Mouse (Mus musculus) testis, postnatal 10 days (tissue): Measurements from ENCODE around the gene Gabrb2.

Source experiments
- DNase-seq: peaks from one replicate; pipeline ENCODE4 v3.0.0; 2021; ENCODE audit warnings: low spot score

The Gabrb2 gene

DNA sequence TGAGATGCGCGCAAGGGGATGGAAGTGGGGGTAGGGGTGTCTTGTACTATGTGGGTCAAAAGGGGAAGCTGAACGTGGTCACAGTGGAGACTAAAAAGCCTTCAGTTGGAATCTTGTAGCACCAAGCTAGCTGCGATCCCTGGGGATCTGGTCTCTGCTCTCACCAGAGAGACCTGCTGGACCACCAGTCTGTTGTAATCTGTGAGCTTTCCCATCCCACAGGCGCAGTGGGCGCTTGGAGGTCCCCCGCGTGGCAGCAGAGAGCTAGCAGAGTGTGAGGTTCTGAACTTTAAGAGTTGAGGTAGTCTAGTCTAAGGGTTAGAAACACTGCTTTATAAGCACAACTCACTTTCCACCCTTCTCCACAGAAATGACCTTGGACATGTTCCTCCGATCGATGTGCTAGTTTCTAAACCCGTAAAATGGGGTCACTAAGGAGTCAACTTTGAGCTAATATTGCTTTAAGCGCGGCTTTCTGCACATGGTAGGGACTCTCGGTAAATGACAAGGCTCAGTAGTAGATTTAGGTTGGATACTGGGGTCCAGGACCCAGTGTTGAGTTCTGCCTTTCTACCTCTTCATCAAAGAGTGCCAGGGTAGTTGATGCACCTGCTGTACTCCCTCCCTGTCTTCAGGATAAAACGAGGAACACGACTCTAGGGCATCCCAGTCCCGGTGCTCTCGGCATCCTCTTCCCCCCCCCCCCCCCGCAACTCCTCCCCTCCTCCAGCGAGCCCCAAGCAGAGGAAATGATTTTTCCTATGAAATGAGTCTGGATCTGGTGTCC lies at the start of gene Gabrb2:
Gene Gabrb2 (plus strand): TSS at position 762 of the 787 bp plus-strand sequence.
- DNase-seq: no peak

DNA sequence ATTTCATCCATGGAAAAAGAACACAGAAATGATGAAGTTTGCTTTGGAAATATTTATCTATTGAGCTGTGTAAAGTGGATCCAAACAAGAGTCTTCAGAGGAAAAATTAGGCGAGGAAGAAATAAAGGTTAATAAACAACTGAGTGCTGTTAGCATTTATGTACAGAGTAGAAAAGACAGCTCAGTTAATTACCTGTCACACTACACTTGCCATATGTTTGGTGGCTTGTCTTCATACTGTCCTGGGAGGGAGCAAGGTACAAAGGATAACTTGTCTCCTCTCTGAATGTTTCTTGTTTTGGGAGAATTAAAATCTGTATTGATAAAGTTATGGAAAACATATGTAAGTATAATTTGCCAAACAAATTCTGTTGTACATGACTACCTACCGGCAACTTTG lies 40.6 kb upstream of the Gabrb2 start:
- no peak for DNase-seq

DNA sequence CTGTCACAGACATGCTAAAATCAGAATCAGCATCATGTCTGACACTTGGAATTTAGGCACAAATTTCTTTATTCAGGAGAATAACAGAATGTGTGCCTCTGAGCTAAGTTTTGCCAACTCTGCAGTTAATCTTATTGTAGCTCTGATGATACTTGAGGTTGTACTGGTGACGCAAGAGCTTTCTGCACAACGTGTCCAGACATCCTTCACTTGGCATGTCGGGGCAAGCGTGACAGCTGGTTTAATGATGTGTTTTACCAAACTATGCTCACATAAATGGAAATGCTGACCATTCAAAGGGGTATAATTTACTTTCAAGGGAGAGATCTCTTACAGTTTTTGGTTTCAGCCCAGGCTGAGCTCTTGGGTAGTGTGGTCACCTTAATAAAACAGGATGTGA lies 33.1 kb upstream of the Gabrb2 start:
- no peak for DNase-seq

DNA sequence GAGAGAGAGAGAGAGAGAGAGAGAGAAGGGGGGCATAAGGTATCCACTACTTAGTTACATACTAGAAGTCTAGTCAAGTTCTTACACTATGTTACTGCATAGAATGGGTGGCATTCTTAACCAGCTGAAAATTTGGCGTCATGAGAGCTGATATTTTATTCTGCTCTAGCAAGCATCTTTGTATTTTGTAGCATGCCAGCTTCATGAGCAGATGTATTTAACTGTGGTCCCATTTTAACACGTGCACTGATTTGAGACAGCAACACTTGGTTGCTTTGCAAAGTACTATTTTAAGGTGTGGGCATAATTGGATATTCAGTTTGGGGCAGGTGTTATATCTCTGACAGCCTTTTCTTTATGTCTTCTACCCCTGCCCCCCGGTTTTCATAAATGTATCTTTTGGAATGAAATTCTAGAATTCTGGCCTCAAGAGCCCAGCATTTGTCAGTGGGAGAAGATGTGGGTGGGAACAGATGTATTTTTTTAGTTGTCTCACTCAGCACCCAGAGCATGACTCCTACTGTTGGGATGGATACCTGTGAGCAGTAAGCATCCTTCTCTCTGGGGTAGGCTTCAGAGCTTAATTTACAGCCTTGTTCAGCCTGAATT lies 28.8 kb upstream of the Gabrb2 start:
- DNase-seq: no peak

DNA sequence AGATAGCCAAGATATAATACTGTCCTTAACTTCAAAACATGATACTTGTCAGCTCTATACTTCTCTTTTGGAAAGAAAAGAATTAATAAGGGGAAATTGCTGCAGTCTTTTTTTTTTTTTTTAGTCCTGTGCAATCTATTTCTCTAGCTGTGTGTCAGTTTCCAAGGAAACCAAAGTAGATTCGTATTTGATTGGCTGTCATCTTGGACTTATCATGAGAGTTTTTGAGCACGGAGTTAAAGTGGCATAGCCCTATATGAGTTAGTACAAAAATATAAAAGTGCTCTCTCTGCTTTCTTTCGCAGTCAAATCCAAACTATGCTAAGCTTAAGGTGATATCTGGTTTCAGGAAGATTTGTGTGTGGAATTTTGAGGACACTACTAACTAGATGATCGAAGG lies 26.1 kb upstream of the Gabrb2 start:
- no peak for DNase-seq

DNA sequence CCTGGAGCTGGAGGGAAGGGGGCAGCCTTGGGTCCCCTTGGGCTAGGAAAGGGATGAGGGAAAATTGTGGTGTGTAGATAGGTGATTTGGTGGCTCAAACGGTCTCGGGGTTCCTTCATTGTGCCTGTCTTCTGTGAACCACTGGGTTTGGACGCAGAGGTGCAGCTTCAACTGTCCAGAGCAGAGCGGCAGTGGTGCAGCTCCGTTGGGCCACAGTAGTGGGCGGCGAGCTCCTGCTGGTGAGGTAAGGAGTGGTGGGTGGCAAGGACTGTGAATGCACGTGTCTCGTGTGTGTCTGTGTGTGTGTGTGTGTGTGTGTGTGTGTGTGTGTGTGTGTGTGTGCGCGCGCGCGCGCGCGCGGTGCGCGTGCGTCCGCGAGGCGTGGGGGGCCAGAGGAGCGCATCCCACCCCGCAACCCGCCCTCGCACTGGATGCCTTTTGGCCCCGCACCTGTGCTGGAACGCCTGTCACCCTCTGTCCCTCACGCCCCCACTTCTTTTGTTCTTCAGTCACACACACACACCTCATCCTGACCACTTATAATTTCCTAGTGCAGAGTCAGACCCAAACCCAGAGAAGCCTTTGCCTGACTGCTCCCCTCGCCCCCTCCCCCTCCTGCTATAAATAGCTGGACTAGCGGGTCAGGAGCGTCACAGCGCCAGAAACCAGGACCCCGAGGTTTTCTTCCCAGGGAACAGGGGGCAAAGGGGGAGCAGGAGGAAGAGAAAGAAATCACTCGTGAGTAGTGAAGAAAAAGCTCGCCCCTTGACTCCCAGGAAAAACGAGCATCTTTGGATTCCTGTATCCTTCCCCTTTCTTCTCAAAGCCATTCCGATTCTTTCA lies 455 bp downstream of the Gabrb2 start:
- no peak for DNase-seq

DNA sequence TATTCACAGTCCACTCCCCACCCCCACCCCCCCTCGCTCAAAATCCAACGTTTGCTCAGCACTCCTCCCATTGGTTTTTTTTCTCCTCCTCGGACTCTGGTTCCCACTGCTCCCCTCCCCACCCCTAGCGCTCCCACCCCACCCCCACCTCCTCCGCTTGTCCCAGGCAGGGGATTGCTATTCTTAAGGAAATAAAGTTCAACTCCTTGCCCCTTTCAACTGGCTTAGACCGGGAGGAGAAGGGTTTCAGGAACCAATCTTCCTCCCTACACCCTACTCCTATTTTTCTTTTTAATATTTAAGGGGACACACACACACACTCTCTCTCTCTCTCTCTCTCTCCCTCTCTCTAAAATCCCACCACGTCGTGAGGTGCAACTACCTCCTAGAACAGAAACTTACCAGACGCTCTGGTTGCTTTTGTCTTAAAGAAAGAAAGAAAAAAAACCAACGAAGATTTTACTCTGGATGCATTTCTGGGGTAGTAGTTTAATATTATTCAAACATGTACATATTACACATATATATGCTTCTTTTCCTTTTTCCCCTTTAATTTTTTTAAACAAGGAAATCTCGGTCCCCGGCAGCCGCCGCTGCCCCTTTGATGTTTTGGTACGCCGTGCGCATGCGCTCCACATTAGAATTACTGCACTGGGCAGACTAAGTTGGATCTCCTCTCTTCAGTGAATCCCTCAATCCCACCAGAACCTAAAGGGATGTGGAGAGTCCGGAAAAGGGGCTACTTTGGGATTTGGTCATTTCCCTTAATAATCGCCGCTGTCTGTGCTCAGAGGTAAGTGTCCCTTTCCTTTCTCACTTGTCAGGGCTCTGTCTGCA lies 1.3 kb downstream of the Gabrb2 start:
- peak; percentile 64 for DNase-seq

DNA sequence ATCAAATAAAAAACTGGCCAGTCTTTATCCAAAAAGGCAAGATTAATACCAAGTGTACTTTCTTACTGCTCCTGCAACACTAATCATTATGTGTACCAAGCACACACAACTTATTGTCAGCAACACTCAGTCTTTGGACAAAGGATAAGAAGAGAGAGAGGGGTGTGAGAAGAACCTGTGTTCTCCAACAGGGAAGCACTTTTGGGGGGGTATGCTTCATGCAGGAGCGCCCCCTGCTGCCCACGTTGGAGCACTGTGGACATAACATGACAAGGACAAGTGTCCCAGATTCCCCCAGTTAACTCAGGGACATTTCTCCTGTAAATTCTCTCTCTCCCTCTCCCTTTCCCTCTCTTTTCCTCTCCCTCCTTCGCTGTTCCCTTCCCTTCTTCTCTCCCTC lies 3.7 kb downstream of the Gabrb2 start:
- DNase-seq: peak; percentile 72

DNA sequence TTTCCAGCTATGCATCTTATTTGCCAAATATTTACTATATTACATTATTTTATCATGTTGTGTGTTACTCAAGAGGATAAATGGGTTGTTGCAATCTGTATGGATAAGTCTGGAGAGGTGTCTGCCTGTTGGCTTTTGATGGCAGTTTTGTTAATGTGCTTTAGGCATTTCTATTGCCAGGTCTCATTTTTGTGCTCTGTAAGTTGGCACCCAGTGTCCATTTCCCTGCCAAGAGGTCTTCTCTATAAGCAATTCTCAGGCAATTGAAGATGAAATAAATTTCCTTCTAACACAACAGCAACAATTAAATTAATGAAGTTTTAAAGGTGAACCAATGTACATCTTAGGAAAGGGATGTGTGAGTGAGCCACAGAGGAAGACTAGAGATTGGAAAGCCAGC lies 11.9 kb downstream of the Gabrb2 start:
- no peak for DNase-seq

DNA sequence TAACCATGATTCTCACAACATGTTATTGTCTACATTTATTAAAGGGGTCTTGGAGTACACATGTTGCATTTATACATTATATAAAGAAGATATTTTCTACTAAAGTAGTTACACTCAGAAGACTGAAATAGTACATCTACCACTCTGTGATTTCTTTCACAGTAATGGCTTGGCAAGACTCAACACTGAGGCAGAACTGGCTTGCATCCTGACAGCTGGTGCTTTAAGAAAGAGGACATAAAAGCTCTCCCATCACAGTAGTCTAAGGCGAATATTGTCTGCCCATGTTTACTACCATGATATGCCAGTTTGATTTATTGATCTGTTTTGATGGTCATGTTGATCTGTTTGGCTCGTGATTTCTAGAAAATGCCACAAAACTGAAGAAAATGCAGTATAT lies 19.4 kb downstream of the Gabrb2 start:
- no peak for DNase-seq

DNA sequence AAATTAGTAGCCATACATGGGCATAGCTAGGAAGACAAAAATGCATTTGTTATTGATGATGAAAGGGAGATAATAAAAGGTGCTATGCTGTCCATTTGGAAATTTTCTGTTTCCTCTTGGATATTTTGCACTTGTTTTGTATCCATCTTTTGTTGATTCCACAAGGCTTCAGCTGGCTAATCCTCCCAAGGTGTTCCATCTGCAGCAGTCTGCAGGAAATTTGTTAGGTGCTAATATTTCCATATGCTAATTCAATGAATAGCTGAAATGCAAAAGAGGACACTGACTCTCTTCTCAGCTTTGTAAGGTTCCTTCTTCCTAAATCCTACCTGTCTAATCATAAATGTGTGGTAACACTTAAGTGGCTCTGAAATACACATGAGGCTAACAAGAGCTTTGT lies 24.1 kb downstream of the Gabrb2 start:
- DNase-seq: no peak

DNA sequence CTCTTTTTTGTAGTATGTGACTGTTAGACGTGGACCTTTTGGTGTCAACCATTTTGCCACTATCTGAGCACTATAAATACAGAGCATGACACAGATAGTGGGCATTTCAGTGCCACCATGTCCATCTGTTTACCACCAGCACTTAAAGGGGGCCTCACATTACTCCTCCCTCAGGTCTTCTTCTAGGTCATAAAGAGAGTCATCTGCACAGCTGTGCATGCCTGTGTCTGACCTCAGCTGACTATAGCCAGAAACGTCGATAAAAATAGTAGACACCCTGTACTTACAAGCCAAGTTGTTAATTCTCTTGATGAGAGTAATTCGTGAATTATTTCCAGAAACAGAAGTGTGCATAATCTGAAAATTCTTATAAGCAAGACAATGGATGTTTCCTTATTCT lies 29.4 kb downstream of the Gabrb2 start:
- DNase-seq: no peak

DNA sequence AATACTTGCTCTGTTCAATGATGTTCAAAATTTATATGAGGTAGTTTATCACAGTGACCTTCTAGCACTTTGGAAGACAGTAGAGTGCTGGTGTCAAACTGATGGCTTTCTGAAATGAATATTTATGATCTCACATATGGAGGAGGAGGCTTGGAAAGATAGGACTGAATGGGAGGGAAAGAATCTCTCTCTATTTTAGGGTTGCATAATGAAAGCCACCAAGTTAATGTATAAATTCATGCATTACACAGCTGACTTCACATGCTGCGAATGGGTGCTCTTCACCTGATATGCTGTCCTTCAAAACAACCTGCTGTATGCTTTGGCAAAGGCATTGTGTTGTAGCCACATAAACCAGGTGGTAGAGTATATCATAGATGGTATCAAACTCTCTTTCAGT lies 44.6 kb downstream of the Gabrb2 start:
- no peak for DNase-seq

DNA sequence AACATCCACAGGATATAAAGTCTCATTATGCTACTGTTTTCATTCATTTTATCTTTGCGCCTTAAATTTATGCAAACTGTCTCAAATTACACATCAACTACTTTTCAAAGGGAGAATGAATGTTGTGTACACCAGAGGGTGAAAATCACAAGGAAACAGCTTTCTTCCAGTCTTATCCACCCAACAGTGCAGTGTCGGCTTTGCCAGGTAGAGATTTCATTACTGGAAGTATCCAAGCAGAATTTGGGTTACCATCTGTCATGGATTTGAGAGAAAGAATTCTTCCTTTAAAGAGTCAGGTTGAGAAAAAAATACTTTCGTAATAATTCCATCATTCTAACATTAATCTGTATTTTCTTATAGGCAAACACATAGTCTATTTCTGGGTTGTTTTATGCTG lies 48.8 kb downstream of the Gabrb2 start:
- DNase-seq: no peak

DNA sequence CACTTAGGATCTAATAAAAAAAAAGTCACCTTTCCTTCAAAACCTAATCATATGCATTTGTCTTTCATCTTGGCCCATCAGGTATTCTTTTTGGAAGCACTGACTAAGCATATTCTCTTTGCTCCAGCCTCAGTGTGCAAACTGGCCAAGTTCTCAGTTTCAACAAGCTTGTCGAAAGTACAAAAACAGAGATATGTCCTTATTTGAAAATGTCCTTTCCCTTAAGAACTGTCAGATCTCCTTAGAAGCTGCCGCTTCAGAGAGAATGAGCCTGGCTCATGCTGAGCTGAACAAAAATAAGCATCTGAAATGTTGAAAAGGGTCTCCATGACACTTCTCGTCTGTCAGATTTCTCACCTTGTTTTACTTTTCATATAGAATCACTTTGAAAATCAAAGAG lies 55.0 kb downstream of the Gabrb2 start:
- no peak for DNase-seq

DNA sequence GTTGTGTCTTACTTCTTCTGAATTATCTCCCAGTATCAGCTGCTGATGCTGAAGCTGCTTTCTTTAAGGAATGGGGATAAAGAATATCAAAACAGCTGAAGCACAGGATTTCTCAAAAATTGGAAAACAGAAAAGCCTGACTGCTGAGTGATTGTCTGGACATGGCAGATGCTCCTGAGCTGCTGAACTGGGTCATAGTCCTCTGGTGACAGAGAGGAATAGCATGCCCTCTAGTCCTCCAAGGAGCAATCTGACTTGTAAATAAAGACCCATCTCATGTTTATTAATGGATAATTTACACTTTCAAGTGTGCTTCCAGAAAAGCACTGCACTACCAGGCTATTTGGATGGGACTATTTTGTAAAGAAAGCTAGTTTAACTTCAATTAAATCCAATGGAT lies 68.1 kb downstream of the Gabrb2 start:
- DNase-seq: no peak

DNA sequence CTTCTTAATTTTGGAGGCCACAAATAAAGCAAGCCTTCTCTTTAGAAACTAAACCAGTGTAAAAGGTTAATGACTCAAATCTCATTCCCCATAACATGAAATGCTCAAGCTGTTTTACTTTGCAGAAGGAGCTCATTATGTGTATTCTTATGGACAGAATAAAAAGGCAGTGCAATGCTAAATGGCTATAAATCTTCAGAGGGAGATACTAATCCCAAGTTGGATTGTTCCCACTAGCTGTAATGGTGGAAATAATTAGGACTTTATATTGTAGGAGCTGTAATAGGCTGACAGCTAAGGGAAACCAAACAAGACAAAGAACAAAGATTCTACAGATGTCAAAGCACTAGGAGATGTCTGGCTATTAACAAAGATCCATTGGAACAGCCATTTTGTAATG lies 81.6 kb downstream of the Gabrb2 start:
- DNase-seq: no peak

DNA sequence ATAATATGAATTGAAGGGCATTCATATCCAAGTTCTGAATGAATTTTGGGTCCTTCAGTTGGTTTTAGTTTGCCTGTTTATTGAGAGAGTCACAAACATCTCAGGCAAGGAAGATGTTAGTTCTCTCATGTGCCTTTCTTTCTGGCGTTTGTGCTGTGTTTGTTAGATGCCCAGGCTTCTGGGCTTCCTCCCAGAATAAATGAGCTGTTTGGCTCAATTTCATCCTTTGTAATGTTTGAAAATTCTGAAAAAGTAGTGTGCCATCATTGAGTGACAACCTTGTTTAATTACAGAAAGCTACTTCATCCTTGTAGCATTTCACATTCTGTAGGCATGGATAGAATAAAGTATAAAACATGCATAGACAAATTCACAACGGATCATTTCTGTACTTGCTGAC lies 85.9 kb downstream of the Gabrb2 start:
- DNase-seq: no peak

DNA sequence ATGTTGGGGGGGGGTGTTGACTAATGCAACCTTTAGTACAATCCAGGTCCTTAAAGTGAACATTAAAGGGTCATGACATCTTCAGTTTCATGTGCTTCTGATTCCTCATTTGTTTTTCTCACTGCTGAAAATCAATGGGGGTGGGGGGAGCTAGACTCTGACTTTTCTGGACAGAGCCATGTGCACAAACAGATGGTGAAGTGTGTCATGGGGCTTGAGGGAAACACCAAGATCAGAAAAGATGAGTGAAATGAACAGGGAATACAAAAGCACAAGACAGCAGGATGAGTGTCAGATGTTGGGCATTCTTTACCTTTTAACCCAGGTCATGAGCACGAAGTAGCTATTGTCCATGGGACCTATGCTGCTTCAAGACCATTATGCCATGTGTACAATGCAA lies 86.4 kb downstream of the Gabrb2 start:
- DNase-seq: no peak

DNA sequence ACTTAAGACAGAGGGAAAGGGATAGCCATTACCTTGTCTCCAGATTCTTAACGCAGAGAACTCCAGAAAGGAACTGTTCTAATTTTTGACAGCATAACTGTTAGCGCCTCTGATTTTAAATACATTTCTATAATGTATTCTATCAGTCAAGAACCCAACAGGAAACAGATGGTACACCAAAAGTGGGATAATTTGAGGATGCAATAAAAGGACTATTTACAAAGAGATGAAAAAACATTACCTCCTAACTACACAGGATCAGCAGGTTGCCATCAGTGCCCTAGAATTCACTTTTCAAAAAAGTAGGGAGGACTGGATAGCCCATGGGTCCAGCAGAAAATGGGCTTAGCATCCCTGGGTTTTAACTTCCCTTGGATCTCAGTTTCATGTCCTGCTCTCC lies 102.4 kb downstream of the Gabrb2 start:
- DNase-seq: no peak

DNA sequence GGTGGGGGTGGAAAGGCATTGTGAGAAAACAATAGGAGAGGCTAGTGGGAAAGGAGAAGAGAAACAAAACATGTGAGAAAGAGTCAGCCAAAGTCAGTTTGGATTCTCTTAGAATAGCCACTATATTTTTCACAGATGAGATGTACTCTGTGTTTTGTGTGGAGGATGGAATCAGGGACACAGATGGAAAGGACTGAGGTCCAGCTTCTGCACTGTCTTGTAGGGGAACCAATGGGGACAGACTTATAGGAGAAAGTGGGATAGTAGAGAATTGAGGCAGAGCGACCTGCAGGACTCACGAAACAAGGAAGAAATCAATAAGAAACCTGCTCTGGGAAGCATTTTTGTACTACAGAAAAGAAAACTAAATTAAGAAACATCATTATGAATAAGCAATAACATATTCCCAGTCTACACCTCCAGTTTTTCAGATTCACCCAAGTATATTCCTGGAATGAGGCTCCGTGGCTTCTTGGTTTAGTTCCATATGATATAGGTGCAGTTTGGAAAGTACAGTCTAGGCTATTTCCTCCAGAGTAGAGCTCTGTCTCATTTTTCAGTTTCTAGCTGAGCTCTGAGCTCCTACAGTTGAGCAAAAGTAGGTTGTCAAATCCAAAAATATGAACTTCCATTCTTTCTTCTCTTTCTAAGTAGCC lies 108.8 kb downstream of the Gabrb2 start:
- no peak for DNase-seq

DNA sequence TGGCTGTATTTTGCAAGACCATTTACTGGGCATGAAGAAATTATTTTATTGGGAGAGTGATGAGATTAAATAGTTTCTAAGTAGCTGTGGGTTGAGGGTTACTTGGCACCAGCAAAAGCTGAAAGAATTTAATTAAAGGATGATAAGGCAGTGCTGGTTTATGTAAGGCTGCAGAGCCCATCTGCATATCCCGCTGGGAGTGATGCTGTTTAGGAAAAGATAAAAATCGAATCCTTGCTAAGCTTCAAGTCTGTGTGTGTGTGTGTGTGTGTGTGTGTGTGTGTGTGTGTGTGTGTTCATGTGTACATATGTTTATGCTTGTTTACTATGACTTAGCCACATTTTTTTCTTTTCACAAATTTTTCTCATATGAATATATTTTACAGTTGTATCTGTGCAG lies 113.0 kb downstream of the Gabrb2 start:
- DNase-seq: no peak
